Mouse (Mus musculus) forebrain, embryonic 10.5 days (tissue): ENCODE data around the gene Atg3. TPM values are rescaled to one million over a fixed set of nuclear protein-coding genes. Genes with fewer than 3 reads are reported as not detected.

Experiments
- DNase-seq: peaks from one replicate; pipeline ENCODE4 v3.0.0-alpha.2; 2017; ENCODE audit warnings: low spot score; ENCODE audit errors: extremely low spot score
- H3K27ac ChIP-seq: fragments of 300-500 bp; sonication (generic); 2 replicates; pipeline ENCODE4 v1.5.1; 2016; ENCODE audit warnings: mild to moderate bottlenecking
- H3K27me3 ChIP-seq: fragments of 300-500 bp; sonication (generic); 2 replicates; pipeline ENCODE4 v1.6.1; 2016; ENCODE audit warnings: mild to moderate bottlenecking; ENCODE audit not compliant: poor library complexity, severe bottlenecking
- H3K36me3 ChIP-seq: fragments of 300-500 bp; sonication (generic); replicated peaks from 2 replicates; pipeline ENCODE4 v1.6.1; 2016; ENCODE audit warnings: mild to moderate bottlenecking, moderate library complexity
- H3K4me1 ChIP-seq: fragments of 300-500 bp; sonication (generic); 2 replicates; pipeline ENCODE4 v1.6.1; 2016
- H3K4me3 ChIP-seq: fragments of 300-500 bp; sonication (generic); 2 replicates; pipeline ENCODE4 v1.5.1; 2016; ENCODE audit warnings: mild to moderate bottlenecking, moderate library complexity
- H3K9me3 ChIP-seq: fragments of 300-500 bp; sonication (generic); 2 replicates; pipeline ENCODE4 v1.6.1; 2016; ENCODE audit warnings: mild to moderate bottlenecking, moderate library complexity
- WGBS: fragments of 180-500 bp; shearing (Covaris S2); methylation state at CpG from one replicate; pipeline ENCODE4 v1.1.7; 2016; 5-methylcytosine and 5-hydroxymethylcytosine counted together
- polyA plus RNA-seq: library from polyadenylated mRNA; unstranded; fragments of >200 nt; fragmentation: Nextera tagmentation; extraction: Ambion mirVana; gene quantifications from 2 replicates; pipeline ENCODE4 v1.2.1, GENCODE M21; 2016

Gene Atg3
- polyA plus RNA-seq, 1 experiment from 2014 or later: 33.3 TPM

- H3K27ac ChIP-seq: no peak overlapping the region
- no peak for DNase-seq
Observed at GRCm38 (mm10) chr16:45148488-45149082, 10.0 kb upstream of the Atg3 start.

GRCm38 (mm10) chr16:45154741-45155250 lies 3.8 kb upstream of the Atg3 start:
- Histone ChIP-seq H3K36me3 (peaks cover 36% of the 10 kb centered on the region), H3K27me3 (no peaks in the 10 kb centered on the region), H3K4me3 (no peak overlapping the region), H3K27ac (no peak overlapping the region), H3K9me3 (no peaks in the 10 kb centered on the region), H3K4me1 (peaks cover 17% of the 10 kb centered on the region)
- DNase-seq: no peak
- 83% methylated on average over 3 of the region's 3 CpGs for WGBS

More at GRCm38 (mm10) chr16:45148488-45149082, 10.0 kb upstream of the Atg3 start:
- Histone ChIP-seq H3K4me3 (no peak overlapping the region), H3K4me1 (no peaks in the 10 kb centered on the region), H3K27me3 (no peaks in the 10 kb centered on the region), H3K9me3 (no peaks in the 10 kb centered on the region), H3K36me3 (peaks cover 79% of the 10 kb centered on the region)
- WGBS: 95% methylated on average over 10 of the region's 10 CpGs

GRCm38 (mm10) chr16:45158136-45158521 lies 456 bp upstream of the Atg3 start:
- H3K27me3 ChIP-seq: no peaks in the 10 kb centered on the region
- H3K4me3 ChIP-seq: peak overlapping the region; percentile 84
- peak overlapping the region; percentile 93 for H3K27ac ChIP-seq
- H3K4me1 ChIP-seq: peaks cover 30% of the 10 kb centered on the region
- peak; percentile 74 for DNase-seq
- no peaks in the 10 kb centered on the region for H3K9me3 ChIP-seq
- 1% methylated on average over 20 of the region's 20 CpGs for WGBS
- H3K36me3 ChIP-seq: peaks cover 12% of the 10 kb centered on the region

GRCm38 (mm10) chr16:45159389-45159716 lies 768 bp downstream of the Atg3 start:
- Histone ChIP-seq H3K36me3 (peaks cover 12% of the 10 kb centered on the region), H3K27ac (peak overlapping the region; percentile 93), H3K27me3 (no peaks in the 10 kb centered on the region), H3K4me3 (peak overlapping the region; percentile 84), H3K4me1 (peaks cover 36% of the 10 kb centered on the region), H3K9me3 (no peaks in the 10 kb centered on the region)
- WGBS: 9% methylated on average over 11 of the region's 11 CpGs
- DNase-seq: no peak

- H3K27me3 ChIP-seq: no peaks in the 10 kb centered on the region
- H3K27ac ChIP-seq: no peak overlapping the region
- no peak for DNase-seq
- WGBS: 93% methylated on average over 2 of the region's 2 CpGs
- no peaks in the 10 kb centered on the region for H3K9me3 ChIP-seq
- no peaks in the 10 kb centered on the region for H3K4me1 ChIP-seq
- H3K4me3 ChIP-seq: no peak overlapping the region
- H3K36me3 ChIP-seq: peaks cover 13% of the 10 kb centered on the region
Observed at GRCm38 (mm10) chr16:45178552-45178951, 20.0 kb downstream of the Atg3 start.

GRCm38 (mm10) chr16:45181824-45182223 lies 23.2 kb downstream of the Atg3 start:
- H3K36me3 ChIP-seq: peaks cover 19% of the 10 kb centered on the region
- H3K27me3 ChIP-seq: no peaks in the 10 kb centered on the region
- H3K9me3 ChIP-seq: no peaks in the 10 kb centered on the region
- no peak overlapping the region for H3K4me3 ChIP-seq
- H3K27ac ChIP-seq: no peak overlapping the region
- no peaks in the 10 kb centered on the region for H3K4me1 ChIP-seq
- WGBS: 91% methylated on average over 5 of the region's 5 CpGs
- DNase-seq: no peak

- peak; percentile 62 for DNase-seq
- Histone ChIP-seq H3K4me3 (no peak overlapping the region), H3K36me3 (peaks cover 9% of the 10 kb centered on the region), H3K9me3 (no peaks in the 10 kb centered on the region), H3K27me3 (no peaks in the 10 kb centered on the region), H3K27ac (no peak overlapping the region), H3K4me1 (no peaks in the 10 kb centered on the region)
- WGBS: 9% methylated on average over 1 of the region's 1 CpGs
Observed at GRCm38 (mm10) chr16:45192613-45193012, 34.0 kb downstream of the Atg3 start.

- WGBS: 33% methylated on average over 6 of the region's 6 CpGs
- H3K27ac ChIP-seq: no peak overlapping the region
- no peak overlapping the region for H3K4me3 ChIP-seq
- DNase-seq: peak; percentile 61
- H3K36me3 ChIP-seq: no peaks in the 10 kb centered on the region
- no peaks in the 10 kb centered on the region for H3K9me3 ChIP-seq
- H3K27me3 ChIP-seq: no peaks in the 10 kb centered on the region
- H3K4me1 ChIP-seq: no peaks in the 10 kb centered on the region
Observed at GRCm38 (mm10) chr16:45196816-45197215, 38.2 kb downstream of the Atg3 start.

GRCm38 (mm10) chr16:45201395-45201794 lies 42.8 kb downstream of the Atg3 start:
- no peak overlapping the region for H3K4me3 ChIP-seq
- DNase-seq: no peak
- no peaks in the 10 kb centered on the region for H3K27me3 ChIP-seq
- no peaks in the 10 kb centered on the region for H3K4me1 ChIP-seq
- no peak overlapping the region for H3K27ac ChIP-seq
- no peaks in the 10 kb centered on the region for H3K36me3 ChIP-seq
- no peaks in the 10 kb centered on the region for H3K9me3 ChIP-seq
- WGBS: 87% methylated on average over 2 of the region's 2 CpGs

GRCm38 (mm10) chr16:45204438-45204837 lies 45.9 kb downstream of the Atg3 start:
- no peak for DNase-seq
- H3K9me3 ChIP-seq: no peaks in the 10 kb centered on the region
- H3K36me3 ChIP-seq: no peaks in the 10 kb centered on the region
- H3K27ac ChIP-seq: no peak overlapping the region
- no peak overlapping the region for H3K4me3 ChIP-seq
- H3K27me3 ChIP-seq: no peaks in the 10 kb centered on the region
- 88% methylated on average over 4 of the region's 4 CpGs for WGBS
- H3K4me1 ChIP-seq: no peaks in the 10 kb centered on the region

- H3K4me1 ChIP-seq: no peaks in the 10 kb centered on the region
- H3K27ac ChIP-seq: no peak overlapping the region
- no peaks in the 10 kb centered on the region for H3K36me3 ChIP-seq
- H3K27me3 ChIP-seq: no peaks in the 10 kb centered on the region
- H3K4me3 ChIP-seq: no peak overlapping the region
- H3K9me3 ChIP-seq: no peaks in the 10 kb centered on the region
- no peak for DNase-seq
- 91% methylated on average over 12 of the region's 12 CpGs for WGBS
Observed at GRCm38 (mm10) chr16:45204859-45205670, 46.5 kb downstream of the Atg3 start.

GRCm38 (mm10) chr16:45222016-45222415 lies 63.4 kb downstream of the Atg3 start:
- Histone ChIP-seq H3K27ac (no peak overlapping the region), H3K4me3 (no peak overlapping the region), H3K36me3 (no peaks in the 10 kb centered on the region), H3K27me3 (no peaks in the 10 kb centered on the region), H3K4me1 (peaks cover 17% of the 10 kb centered on the region), H3K9me3 (no peaks in the 10 kb centered on the region)
- DNase-seq: no peak
- 70% methylated on average over 2 of the region's 2 CpGs for WGBS

GRCm38 (mm10) chr16:45222771-45223170 lies 64.2 kb downstream of the Atg3 start:
- Histone ChIP-seq H3K36me3 (no peaks in the 10 kb centered on the region), H3K9me3 (no peaks in the 10 kb centered on the region), H3K4me1 (peaks cover 10% of the 10 kb centered on the region), H3K27me3 (no peaks in the 10 kb centered on the region), H3K27ac (no peak overlapping the region), H3K4me3 (no peak overlapping the region)
- no peak for DNase-seq
- 83% methylated on average over 3 of the region's 3 CpGs for WGBS
